Mouse (Mus musculus): ENCODE measurements around the gene Pnn.

The Pnn gene

GRCm38 (mm10) chr12:59072286-59072685 is 5.6 kb downstream of the Pnn start:
- in situ Hi-C loops (cut with MboI): no loop called here

GRCm38 (mm10) chr12:59074052-59074451 is 7.4 kb downstream of the Pnn start:
- in situ Hi-C loops (cut with MboI): no loop called here

- in situ Hi-C loops (cut with MboI): no loop called here
These were observed 10.3 kb downstream of the Pnn start for GRCm38 (mm10) chr12:59076996-59077395.

GRCm38 (mm10) chr12:59077883-59078282 is 11.2 kb downstream of the Pnn start:
- in situ Hi-C loops (cut with MboI): no loop called here

GRCm38 (mm10) chr12:59080461-59080860 is 13.8 kb downstream of the Pnn start:
- in situ Hi-C loops (cut with MboI): no loop called here

- in situ Hi-C loops (cut with MboI): no loop called here
These were observed 17.8 kb downstream of the Pnn start for GRCm38 (mm10) chr12:59084446-59084845.

GRCm38 (mm10) chr12:59086171-59086570 is 19.5 kb downstream of the Pnn start:
- in situ Hi-C loops (cut with MboI): no loop called here

- in situ Hi-C loops (cut with MboI): no loop called here
These were observed 26.9 kb downstream of the Pnn start for GRCm38 (mm10) chr12:59093543-59093942.

- in situ Hi-C loops (cut with MboI): no loop called here
These were observed 28.7 kb downstream of the Pnn start, which contains the start of gene Mia2 for GRCm38 (mm10) chr12:59095104-59096025. Gene Mia2 (plus strand): TSS chr12:59095799.

- in situ Hi-C loops (cut with MboI): no loop called here
These were observed 38.1 kb downstream of the Pnn start for GRCm38 (mm10) chr12:59104771-59105170.

- in situ Hi-C loops (cut with MboI): no loop called here
These were observed 39.2 kb downstream of the Pnn start for GRCm38 (mm10) chr12:59105914-59106313.

- in situ Hi-C loops (cut with MboI): no loop called here
These were observed 39.8 kb downstream of the Pnn start for GRCm38 (mm10) chr12:59106491-59106890.

GRCm38 (mm10) chr12:59107926-59108325 is 41.2 kb downstream of the Pnn start:
- in situ Hi-C loops (cut with MboI): no loop called here

GRCm38 (mm10) chr12:59117184-59117583 is 50.5 kb downstream of the Pnn start:
- in situ Hi-C loops (cut with MboI): no loop called here

Measured in mature B cell (primary cell).